Mouse (Mus musculus) skeletal muscle tissue, adult 2 months (tissue): Measurements from ENCODE around the gene Crybg3.

ENCODE experiments used
- DNase-seq: peaks from one replicate; pipeline ENCODE4 v3.0.0-alpha.2; 2012; ENCODE audit warnings: low read depth, low spot score

Crybg3 gene

DNA sequence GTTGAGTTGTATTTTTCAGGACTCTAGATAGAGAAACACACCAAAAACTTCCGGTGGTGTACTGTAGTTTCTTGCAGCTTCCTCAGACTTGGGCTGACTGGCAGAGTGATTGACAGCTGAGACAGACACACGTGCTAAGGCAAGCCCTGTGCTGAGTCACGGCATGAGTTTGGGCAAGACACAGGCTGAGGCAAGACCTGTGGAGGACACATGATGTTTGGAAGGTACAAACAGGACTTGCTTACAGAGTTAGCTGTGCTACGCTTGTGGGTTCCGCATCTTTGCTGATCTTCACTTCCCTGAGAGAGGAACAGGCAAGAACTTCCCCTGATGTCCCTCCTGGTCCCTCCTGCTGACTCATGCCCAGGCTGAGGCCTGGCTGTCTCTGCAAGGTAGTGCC lies 17.3 kb downstream of the Crybg3 start:
- no peak for DNase-seq

DNA sequence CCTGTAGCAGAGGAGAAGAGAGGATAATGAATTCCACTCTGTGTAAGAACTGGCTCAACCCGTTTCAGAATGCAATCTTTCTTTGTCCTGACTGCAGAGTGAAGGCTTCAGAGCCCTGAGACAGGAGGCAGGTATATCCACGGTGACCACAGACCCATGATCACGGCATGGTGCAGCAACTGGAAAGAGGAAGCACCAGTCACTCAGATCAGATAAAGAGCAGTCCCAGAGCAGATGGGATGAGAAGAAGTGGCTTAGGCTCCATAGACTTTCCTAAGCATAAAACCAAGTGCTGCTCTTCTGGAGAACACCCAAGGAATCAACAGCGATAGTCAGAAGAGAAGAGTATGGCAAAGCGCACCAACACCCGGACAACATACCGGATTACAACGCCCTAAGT lies 21.5 kb downstream of the Crybg3 start:
- no peak for DNase-seq

DNA sequence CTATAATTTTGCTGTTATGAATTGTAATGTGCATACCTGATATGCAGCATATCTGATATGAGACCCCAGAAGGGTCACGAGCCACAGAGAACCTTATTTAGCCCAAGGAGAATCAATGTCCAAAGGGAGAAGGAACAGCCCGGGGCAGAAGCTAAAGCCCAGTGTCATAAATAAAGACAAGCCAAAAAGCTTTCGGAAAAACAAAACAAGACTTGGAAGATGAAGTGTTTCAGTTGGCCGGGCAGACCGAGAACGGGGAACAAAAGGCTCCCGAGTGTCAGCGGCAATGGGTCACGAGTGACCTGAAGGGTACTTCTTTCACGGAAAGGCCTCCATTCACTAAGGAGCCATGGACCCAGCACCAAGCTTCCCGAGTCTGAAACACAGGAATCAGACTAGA lies 26.8 kb downstream of the Crybg3 start:
- DNase-seq, result no peak

DNA sequence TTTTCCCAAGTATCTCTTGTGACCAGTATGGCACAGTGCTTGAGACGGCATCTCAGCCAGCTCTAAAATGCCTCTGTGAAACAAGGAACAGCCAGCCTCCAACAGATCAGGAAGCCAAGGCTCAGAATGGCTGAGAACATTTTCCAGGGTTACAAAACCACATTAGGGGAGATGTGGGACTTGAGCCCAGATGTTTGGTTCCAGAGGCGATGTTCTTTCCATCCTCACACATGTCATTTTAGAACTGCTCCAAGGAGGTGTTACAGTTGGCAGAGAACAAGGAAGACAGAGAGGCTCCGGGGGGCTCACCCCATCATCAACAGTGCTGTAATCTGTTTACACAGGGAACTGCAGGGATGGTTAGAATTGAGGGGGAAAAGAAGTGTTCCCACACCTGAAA lies 28.1 kb downstream of the Crybg3 start:
- peak; percentile 52 for DNase-seq

DNA sequence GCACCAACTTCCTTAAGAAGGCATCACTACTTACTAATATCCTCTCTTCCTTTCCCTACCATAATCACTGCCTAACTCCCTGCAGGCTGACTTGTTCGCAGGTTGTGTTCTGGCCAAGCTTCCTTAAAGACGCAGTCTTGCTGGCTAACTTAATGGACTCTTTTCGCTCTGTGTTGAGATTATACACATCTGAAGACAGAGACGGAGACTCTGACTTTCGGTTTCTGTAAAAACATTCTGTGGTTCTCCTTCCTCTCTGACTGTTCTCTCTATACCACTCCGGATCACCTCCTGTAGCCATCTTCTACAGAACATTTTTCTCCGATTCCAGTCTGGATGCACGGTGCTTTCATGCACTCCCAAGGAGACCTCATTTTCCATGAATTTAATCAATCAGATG lies 30.0 kb downstream of the Crybg3 start:
- DNase-seq, result no peak

DNA sequence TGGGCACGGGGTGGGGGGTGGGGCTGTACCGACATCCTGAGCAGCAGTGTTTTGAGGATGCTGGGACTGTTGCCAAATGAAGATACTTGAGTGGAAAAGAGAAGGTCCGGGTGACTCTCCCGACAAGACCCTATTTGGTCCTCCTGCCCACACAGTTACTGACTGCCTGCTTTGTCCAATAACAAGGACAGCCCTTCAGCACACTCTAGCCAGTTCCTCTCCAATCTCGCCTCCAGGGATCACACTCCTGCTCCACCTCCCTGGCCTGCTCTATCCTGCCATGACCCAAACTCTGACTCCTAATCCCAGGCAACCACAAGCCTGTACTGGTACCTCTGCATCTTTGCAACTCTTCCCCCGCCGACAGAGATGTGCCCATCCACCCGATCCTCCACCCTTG lies 30.9 kb downstream of the Crybg3 start:
- peak; percentile 31 for DNase-seq

DNA sequence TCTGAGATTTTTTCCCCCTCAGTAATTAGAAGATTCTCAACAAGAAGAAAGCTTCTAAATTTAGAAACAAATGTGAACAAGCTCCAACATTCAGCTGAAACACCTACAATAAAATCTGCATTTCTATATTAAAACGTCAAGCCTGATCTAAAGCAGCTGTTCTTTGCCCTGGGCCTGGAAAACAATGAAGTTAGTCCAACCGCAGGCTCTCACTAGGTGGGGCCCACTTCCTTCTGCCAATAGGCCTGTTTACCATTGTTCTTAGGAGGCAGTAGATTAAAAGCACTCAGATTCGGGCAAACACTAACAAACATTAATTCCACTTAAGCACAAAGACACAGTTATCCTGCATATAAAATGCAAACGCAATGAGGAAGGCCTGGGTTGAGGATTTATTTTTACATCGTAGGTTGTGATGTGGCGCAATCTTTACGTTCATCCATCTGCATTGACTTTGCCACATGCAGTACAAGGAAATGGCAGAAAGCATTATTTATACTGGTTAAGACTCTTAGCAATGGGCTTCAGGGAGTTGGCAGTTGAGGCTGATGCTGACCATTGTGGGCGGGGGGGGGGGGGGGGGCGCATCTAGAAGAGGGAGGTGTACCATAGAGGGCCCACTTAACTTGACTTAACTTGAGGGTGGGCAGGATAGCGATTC lies 32.9 kb downstream of the Crybg3 start:
- no peak for DNase-seq

DNA sequence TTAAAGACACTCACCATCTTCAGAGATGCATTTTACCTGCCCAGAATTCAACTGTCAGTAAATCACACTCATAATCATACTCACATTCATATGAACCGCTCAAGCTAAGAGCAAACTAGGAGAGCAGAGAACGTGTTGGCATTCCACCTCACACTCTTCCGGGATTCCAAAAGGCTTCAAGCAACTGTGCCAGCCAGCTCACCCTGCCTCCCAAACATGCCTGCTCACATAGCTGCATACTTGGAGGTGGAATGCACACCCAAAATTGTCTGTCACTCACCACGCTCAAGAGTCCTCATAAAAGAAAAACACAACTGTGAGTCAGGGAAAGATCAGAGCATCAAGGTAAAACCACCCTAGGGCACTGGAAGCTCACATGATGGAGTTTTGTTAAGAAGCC lies 34.3 kb downstream of the Crybg3 start:
- DNase-seq, result no peak

DNA sequence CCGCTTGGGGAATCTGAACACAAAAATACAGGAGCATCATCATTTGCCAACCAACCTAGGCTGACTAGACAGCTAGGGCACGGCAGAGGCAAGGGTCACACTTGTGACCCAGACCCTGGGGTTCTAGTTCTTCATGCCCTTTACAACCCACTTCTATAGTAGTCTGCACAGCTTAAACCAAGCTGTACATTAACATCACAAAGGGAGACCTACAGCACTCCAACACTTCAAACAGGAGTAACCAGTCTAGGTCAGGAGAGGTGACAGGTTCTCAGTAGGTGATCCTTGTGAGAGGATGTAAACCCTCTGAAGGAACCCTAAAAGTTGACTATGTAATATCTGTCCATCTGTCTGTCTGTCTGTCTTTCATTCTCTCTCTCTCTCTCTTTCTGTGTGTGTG lies 35.1 kb downstream of the Crybg3 start:
- DNase-seq, result no peak

DNA sequence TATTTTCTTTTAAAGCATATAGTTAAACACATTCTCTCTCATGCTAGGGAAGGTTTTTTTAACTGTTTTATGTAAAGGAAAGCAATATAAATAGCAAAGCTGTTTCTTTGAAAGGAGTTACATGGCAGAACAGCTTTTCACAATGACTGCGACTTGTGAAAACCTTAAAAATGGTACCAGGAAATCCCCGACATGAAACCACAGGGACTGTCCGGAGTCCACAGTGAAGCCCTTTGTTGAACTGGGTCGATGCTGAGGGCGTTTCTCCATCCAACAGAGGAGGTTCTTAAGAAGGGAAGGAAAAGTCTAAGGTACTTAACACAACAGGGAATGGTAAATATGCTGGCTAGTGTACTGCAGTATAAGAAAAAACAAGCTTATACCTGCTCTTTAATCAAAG lies 36.8 kb downstream of the Crybg3 start:
- no peak for DNase-seq

DNA sequence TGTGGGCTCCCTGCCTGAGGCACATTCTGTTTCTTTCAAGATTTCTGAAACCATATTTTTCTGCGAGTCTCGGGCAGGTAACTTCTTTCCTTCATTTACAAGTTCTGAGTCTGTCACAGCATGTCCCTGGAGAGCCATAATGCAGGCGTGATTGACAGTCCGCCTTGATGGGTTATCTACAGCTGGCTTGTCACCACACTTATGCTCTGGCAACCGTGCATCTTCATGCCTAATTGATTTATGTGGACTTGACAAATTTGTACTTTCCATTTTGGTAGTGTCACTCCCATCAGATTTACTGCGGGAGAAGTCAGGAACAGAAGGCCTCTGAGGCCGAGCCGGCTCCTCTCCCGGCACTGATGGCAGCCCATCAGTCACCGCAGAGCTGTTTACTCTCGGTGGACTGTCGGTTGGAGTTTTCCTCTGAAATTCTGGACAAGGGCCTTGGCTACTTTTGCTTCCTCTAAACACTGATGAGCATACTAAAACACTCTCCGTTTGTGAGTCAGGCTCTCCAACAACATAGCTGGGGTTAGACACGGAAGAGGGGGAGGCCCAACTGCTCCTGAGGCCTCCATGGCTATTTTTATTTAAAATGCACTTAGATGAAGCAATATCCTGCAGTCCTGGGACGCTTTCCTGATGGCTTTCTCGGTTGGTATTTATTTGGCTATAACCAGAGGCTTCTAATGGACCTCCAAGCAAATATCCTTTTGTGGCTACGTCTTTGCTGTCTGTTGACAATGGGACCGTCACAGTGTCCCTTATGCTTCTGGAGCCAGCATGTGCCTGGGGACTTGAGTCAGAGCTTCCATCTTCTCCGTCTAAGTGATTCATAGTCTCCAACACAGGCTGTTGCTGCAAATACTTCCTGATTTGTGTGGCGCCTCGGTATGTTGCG lies 41.2 kb downstream of the Crybg3 start:
- DNase-seq, result peak; percentile 66

DNA sequence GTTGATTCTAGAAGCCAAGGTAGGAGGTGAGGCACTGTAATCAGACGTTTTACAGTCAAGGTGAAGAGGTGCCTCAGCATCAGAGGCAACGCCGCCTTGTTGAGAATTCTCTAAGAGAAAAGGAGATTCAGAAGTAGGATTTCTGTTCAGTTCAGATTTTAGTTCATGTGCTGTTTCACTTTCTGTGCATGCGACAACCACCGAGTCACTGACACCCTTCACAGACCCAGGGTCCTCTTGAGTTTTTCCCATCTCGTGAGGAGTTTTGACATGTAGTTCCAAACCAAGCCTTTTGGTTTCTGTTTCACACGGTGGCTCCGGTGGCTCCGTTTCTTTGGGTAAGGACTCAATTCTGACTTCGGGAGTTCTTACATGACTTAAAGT lies 41.9 kb downstream of the Crybg3 start:
- DNase-seq, result no peak

DNA sequence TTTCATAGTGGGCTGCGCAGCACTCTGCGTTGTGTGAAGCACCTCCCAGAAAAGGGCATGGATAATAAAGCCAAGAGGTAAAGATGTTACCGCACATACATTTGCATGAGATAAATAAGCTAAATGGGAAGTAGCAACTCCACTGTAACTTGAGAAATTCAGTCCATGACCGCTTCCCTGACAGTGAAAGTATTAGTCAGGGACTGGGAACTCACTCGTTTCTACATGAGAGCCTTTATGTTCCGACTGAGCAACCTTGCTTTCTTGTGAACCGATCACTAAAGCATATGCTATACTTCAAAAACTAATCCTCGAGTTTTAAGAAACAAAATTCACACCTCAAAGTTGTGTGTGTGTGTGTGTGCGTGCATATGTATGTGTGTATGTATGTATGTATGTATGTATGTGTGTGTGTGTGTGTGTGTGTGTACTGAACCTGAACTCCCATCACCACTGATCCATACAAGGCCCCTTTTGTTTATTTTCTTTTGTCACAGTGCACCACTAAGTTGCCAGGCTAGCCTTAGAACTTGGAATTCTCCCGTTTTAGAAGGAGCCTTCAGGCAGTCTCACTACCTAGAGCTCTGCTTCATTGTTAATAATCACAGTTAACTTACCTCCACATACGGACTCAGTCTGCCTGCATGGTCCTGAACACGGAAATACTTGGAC lies 47.2 kb downstream of the Crybg3 start:
- DNase-seq, result no peak

DNA sequence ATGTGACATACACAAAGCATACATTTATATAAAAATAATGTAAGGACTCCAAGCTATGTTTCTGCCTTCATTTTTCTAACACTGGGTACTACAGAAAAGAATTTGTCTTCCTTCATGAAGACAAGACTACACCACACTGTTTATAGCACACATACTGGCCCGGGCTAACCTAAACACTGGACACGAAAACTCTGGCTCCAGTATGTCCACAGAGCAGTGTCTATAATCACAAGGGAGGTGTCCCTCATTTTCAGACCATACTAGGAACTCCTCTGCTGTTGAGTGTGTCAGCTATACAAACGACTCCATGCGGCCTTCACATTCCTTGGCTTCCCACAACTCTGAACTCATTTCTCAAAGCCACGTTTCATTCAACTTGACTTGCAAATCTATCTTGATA lies 49.3 kb downstream of the Crybg3 start:
- DNase-seq, result no peak

DNA sequence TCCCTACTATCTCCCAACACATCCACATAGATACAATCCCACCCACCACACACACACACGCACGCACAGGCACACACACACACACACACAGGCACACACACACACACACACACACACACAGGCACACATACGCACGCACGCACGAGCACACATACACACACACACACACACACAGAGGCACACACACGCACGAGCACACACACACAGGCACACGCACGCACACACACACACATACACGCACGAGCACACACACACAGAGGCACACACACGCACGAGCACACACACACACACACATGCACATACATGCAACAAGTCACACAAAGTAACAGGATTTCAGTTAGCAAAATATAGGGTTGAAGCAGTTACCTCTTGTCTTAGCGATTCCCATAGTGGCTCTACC lies 51.1 kb downstream of the Crybg3 start:
- no peak for DNase-seq

DNA sequence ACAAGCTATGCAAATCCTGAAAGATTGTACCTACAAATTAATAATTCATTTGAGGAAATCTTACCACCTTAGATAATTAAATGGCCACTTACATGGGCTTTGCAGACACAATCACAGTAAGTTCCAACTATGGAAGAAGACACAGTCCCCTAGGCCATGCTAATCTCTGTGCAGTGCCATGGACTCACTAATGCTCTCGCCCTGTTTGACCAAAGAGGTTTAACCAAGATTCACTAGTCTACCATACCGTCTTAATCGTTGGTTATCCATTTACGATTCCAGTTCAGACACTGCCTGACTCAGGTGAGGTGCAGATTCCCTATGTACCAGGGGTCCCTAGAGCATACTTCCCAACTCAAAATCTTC lies 52.2 kb downstream of the Crybg3 start:
- DNase-seq, result no peak

DNA sequence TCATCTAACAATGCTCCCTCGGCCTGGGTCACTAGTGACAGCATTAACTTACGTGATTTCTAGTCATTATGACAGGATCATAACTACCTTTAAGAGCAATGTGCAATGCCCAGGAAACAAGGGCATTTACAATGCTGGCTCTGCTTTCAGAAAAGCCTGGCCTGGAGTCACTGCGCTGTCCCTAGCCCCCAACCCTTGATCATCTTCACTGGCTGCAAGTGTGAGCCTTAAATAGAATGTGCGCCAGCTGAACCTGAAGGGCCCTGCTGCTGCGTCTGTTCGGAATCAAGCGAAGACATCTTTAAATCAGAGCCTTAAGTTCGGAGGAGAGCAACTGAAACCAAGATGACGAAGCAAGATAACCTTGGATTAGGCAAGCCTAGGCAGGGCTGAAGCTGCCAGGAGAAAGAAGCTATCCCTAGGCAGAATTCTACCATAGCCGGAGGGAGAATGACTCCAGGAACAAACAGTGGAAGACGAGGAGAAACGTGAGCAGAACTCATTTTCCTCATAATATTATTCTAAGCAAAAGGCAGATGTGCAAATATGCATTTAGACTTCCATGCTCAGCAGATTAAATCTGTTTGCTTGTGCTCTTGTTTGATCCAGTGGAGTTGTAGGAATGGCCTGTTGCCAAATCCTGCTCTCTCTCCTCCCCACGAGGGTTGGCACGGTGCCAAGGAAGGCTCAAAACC lies 52.7 kb downstream of the Crybg3 start:
- peak; percentile 47 for DNase-seq

DNA sequence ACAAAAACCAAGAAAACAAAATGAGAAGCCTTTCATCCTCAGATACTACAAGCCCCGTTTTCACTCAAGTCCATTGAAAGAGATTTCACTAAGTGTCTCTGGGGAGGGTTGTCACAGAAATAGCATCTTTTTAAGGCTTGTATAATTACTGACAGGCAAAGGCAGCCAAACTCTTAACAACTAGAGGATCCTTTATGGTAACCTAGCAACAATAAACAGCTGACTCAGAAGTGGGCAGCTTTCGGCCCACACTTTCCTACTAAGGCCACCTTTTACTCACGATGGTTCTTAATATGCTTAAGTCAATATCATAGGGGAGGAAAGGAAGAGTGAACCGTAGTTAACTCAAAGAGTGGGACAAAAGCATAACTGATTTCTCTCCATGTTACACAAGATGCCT lies 53.3 kb downstream of the Crybg3 start:
- no peak for DNase-seq

DNA sequence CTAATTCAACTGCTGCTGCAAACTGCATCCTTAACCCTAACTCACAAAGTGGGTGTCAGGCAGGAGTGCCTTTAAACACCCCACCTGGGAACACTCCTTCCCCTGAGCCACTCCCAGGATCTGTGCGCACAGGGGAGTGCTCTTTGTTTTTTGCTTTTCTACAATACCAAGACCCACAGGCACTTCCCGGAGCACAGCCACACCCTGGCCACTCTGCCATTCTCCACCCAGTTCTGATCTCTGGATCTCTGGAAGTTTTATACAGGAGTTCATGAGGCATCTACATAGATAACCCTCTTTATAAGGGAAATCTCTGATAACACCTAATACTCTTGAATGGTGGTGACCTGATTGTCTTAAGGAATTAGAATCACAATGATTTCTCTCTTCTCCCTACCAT lies 55.4 kb downstream of the Crybg3 start:
- no peak for DNase-seq

DNA sequence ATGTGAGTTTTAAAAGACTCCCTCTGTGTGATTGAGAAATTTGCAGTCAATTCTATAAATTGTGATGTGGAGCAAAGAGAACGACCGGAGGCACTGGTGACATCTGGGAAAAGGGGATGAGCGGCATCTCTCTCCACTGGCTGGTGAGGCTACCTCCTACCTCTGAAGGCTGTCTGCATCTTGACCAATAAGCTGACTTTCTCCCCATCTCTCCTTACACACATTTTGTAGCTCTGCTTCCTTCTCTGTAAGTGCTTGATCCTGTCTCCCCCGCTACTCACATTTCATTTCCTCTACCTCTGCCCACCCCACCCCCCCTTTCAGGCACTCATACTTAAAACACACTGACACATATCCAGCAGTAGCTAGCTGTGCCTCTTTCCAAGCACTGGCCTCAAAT lies 59.4 kb downstream of the Crybg3 start:
- no peak for DNase-seq

DNA sequence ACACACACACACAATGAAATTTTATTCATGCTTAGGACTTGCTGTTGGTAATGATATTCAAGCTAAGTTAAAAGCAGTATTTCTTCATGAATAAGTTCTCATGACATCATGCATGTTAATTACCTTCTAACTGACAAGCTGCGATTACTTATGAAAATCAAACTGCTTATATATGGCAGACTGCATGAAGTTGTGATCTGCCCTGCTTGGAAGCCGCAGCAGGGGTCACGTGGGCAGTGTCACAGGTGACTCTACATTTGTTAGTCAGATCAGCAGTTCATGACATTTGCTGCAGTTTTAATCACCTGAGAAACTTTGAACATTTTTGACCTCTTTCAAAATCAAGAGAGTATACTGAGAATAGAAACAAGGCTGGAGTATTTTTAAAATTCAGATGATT lies 59.8 kb downstream of the Crybg3 start:
- no peak for DNase-seq

DNA sequence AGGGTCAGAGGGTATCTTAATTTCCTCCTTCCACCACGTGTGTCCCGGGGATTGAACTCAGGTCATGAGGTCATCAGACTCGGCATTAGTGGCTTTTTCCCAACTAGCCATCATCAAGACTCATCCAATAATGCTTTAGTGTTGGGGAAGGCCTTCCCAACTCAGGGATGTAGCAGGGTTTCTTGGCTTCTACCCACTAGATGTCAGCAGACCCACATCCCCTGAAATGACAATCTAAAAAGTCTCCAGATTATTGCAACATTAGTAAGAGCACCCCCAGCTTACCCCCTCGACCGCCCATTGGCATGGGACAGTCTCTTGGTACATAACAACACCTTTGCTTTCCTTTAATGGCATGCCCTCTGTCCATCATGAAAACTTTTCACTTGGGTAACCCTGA lies 65.1 kb downstream of the Crybg3 start:
- no peak for DNase-seq
